Mouse (Mus musculus) lung, postnatal 14 days (tissue): Measurements from ENCODE around the gene Msi1.

Experiments used
- DNase-seq: peaks from one replicate; pipeline ENCODE4 v3.0.0; 2021

Gene Msi1

DNA sequence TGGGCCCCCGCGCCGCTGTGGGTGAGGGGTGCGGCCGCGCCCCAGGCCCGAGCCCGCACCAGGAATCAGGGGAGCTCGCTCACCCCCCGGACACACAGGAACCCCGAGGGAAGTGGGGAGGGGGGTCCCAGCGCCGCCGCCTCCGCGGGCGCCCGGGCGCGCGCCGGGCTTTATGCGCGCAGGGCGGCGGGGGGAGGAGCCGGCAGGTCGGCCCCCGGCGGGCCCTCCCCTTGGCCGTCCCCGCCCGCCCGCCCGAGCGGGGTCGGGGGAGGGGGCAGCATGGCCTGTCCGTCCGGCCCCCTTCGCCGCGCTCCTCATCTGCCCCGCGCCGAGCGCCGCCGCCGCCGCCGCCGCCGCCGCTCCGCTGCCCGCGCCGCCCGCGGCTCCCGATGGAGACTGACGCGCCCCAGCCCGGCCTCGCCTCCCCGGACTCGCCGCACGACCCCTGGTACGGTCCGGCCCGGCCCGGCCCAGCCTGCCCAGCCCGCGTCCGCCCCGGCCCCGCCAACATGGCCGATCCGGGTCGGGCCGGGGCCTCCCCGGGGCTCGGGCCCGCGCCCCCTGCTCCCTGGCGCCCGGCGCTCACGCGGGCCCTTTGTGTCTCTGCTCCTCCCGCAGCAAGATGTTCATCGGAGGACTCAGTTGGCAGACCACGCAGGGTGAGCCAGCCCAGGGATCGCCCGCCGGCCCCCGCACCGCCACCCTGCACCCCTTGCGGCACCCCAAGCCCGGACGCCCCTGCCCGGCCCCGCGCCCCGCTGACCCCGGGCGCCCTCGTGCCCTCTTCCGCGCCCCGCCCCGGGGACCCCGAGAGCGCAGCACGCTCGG, at the start of gene Msi1:
TSS of gene Msi1 (plus strand) at position 241 of the 828 bp plus-strand sequence.
- no peak for DNase-seq

DNA sequence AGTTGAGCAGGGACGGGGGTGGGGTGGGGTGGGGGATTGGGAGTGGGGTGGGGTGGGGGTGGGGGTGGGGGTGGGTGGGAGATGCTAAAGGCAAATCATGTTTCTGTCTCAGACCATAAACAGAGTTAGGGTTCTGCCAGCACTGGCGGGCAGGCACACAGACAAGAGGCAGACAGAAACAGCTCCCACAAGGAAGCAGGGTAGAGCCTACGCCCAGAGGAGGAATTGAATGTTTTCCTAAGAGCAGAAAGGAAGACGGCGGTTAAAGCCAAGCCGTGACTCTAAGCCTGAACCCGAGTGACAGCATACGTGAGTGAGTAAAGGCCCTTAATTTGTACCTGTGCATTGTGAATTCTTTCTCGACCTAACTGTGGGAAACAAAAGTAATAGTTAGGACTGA, 37.5 kb upstream of the Msi1 start:
- DNase-seq, result no peak

DNA sequence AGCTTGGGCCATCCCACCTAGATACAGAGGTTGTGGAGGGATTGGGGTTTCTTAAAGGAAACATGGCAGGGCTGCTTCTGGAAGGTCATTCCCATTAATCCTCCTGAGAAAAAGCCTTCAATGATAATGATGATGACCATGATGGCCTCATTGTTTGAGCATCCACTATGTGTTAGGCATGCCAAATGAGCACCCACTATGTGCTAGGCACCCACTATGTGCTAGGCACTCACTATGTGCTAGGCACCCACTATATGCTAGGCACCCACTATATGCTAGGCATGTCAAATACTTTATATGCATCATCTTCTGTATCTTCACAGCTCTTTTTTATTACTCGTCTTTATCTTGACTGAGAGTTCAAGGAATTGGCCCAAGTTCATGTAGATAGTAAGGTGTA, 36.4 kb upstream of the Msi1 start:
- no peak for DNase-seq

DNA sequence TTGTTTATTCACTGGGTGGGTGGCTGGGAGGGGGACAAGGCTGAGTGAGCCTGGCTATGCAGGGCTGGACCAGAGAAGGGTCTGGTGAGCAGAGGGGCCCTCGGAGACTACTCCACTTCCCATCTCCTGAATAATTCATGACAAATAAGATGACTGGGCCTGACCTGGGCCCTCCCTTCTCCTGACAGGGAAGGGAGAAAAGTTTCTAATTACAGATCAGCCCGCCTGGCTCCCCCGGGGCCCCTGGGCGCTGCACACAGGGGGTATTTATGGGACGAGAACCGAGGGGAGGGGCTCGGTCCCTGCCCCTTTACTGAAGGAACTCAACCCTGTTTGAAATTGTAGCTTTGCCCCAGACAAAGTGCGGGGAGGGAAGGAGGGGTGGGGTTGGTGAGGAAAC, 35.2 kb upstream of the Msi1 start:
- DNase-seq, result no peak

DNA sequence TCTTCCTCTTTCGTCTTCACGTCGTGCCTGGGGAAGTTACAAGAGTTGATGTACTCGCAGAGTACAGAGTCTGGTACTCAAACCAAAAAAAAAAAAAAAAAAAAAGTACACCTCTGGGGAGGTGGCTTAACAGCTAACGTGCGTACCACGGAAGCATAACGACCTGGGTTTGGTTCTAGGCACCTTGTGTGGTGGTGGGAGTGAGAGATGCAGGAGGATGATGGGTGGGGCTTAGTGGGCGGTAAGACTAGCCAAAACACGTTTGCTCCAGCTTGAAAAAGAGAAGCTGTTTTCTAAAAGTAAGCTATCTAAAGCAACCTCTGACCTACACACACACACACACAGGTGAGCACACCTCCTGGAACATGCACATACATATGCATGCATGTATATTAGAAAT, 34.6 kb upstream of the Msi1 start:
- no peak for DNase-seq

DNA sequence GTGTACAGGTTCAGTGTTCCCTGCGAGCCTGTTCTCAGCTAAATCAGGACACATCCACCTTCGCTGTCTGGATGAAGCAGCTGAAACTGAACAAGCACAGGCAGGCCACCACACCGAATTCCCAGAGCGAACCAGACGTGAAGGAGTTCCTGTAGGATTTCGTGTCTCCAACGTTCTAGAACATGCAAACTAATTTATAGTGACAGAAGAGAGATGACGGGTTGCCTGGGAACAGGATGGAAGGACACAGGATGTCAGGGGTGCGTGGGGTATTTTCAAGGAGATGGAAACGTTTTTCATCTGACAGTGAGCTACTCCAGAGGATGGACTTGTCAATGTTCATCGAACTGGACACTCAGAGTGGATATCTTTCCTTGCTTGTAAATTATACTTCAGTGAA, 32.7 kb upstream of the Msi1 start:
- DNase-seq, result no peak

DNA sequence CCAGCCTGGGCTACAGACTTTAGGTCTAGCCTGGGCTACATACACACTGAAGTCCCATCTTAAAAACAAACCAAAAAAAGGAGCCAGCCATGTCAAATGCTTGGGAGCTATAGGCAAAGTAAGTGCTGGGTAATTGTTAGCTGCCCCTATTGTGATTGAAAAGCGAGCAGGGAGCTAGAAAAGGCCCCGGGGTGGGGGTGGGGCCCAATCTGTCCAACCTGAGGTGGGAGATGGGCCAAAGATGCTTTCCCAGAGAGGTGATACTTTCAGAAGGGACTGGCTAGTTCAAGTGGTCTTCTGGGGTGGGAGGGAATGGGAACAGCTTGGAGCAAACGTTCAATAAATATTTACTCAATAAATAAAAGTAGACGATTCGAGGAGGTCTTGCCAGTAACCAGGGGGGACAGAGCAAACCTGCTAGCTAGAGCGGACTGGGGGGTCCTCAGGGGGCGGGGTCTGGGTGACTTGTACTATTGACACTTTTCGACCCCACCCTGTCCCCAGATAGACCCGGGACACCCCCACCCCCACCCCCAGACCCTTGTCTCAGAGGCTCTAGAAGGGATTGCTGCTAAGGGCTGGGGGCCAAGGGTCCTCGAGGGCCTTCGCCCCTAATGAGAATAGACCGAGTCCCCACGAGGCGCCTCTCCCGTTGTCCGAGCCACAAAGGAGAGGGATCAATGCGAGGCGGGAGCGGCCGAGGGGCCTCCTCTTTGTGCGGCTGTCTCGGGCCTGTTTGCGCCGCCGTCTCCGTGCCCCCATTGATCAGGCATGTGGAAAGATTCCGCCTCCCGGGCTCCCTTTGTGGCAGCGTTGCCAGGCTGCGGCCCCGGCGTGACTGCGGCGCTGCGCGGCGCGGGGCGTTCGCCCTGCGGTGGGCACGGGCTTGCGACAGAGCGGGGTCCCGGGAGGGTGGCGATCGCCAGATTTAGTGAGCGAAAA, 31.3 kb upstream of the Msi1 start:
- no peak for DNase-seq

DNA sequence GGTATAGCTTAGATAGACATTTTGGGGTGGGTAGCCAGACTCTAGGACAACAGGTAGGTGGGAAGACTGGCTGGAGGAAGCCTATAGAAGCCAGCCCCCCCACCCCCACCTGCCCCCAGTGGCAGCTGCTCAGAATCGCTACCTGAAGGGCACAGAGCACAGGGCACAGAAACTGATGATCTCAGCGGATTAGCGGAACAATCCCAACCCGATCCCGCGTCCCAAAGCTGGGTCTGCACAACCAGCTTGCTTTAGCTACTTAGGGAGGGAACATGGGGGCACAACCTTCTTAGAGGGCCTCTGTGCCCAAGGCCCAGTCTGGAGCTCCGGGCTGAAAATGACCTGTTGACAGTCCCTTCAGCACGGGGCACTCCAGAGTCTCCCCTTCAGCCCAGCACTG, 27.3 kb upstream of the Msi1 start:
- no peak for DNase-seq

DNA sequence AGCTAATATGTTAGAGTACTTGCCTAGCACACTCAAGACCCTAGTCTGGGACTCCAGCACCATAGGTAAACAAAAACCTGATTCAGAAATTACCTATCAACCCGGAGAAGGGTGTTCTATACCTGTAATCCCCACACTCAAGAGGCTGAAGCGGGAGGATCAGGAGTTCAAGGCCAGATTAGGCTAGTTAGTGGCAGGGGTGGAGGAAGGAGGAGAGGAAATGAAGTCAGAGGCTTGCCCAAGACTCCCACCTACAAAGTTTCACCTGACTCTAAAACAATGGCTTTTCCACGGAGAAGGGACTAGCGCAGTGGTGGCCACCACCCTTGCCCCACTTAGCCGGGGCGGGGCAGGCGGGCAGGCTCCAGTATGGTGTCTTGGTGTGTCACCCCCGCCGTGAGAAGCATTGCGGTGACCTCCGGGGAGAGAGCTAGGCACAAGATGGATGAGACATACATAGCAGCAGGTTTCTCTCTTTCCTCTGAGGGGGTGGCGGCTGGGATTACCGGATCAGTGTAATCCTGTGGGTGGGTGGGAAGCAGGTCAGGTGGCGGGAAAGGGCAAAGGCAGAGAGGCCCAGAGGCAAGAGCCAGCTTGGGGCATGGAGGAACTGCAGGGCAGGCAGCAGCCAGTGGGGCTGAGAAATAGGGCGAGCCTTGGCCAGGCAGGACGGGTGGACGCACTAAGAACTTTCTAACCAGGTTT, 25.8 kb upstream of the Msi1 start:
- no peak for DNase-seq

DNA sequence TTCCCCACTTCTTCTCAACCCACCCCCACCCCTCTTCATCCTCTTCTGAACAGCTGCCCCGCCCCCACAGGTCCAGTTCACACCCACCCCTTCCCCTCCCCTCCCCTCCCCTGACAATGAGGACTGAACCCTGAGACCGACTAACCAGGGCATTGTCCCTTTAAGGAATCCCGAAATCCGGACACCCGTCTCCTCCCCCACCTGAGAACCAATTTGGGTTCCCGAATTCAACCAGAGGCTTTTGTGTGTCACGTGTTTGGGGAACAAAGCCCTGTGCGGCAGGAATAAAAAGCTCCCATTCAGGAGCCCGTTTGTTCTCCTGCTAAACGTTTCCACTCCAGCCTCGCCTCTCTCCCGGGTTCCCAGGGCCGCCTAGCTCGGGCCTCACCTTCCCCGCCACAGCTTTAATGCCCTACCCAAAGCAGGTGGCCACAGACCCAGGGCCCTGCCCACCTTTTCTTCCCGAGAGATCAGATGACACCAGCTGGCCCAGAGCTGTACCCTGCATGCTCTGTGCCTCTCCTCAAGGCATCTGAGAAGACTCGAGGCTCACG, 25.1 kb upstream of the Msi1 start:
- DNase-seq, result no peak

DNA sequence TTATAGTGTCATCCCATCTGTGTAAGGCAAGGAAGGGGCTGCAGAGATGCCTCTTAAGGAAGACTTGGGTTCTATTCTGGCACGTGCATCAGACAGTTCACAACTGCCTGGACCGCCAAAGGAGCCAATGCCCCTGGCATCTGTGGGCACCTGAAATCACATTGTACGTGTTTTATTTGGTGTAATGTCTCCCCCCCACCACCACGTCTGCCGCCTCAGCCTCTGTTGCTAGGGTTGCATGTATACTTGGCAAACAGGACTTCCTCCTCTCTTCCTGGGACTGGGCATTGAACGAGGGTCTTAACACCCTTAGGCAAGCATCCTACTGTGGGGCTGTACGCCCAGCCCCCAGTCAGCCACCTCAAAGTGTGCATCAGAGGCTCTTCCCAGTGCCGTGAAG, 24.2 kb upstream of the Msi1 start:
- DNase-seq, result no peak

DNA sequence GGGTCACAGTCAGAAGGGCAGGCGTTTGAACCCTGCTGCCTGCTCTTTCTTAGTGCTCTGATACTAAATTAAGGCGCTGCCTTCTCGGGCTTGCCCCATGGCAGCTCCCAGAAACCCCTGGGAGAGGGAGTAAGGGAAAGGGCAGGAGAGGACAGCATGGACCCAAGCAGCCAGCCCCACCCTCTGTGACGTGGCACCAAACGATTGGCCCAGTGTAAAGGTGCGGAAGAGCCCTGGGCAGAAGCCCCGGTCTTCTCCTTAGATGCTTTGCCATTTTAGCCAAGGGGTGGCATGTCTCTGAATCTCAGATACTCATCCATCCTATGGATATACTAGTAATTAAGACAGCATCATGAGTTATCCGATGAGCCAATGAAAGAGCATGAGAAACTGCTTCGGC, 21.3 kb upstream of the Msi1 start:
- no peak for DNase-seq

DNA sequence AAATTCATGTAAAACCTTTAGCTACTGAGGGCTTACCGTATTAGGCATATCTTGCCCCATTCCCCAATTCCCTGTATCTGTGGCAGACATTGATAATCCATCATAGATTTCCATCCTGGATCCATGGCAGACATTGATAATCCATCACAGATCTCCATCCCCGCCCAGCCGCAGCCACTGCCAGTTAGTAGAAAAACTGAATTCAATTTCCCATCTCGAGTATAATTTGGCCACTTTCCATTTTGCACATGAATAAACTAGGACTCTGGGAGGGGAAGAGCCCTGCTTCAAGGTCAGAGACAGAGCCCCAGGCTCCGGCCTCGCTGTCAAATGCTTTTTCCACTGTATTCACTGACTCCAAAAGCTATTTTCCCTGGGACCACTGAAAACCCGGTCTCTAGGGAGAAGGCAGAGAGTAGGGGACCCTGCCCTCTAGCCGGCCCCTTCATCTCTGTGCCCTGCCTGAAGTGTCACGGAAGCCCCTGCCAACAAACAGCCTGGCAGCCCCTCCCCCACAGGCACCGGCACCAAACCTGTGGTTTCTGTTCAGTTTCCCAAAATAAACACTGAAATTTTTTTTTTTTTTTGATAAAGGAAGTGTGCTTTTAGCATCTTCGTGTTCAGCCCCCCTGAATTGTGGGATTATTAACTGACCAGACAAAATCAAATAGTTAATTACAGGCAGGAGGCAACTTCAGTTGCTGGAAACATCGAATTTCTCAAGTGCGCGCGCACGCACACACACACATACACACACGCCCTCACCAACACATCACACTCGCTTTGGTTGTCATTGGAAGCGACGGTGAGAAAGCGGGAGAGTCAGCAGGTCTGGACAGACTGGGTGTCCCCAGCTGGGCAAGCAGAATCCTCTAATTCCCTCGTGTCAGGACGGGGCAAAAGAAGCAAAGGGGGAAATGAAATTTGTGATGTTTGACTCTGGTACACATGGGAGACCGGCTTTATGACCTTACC, 14.0 kb upstream of the Msi1 start:
- DNase-seq, result no peak

DNA sequence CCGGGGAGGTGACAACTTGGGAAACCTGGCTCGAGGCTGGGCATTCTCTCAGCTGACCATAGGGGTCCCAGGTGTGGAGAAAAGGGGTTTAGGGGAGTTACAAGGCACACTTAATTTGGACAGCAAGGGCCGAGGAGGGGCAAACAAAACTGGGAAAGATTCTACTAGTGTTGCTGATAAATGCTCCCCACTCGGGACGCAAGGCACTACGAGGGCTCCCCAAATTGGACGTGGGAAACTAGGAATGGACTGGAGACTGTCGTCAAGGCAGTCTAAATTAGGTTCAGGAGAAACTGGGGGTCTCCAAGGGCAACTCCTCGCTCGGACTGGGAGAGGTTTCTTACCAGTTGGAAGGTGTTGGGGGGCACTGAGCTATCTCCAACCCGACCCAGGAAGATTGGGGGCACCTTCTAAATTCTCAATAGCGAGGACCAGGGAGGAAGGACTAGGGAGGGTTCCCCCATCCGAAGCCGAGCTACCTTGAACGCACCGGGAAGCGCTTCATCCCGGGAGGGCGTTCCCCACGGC, 504 bp upstream of the Msi1 start:
- DNase-seq, result no peak

DNA sequence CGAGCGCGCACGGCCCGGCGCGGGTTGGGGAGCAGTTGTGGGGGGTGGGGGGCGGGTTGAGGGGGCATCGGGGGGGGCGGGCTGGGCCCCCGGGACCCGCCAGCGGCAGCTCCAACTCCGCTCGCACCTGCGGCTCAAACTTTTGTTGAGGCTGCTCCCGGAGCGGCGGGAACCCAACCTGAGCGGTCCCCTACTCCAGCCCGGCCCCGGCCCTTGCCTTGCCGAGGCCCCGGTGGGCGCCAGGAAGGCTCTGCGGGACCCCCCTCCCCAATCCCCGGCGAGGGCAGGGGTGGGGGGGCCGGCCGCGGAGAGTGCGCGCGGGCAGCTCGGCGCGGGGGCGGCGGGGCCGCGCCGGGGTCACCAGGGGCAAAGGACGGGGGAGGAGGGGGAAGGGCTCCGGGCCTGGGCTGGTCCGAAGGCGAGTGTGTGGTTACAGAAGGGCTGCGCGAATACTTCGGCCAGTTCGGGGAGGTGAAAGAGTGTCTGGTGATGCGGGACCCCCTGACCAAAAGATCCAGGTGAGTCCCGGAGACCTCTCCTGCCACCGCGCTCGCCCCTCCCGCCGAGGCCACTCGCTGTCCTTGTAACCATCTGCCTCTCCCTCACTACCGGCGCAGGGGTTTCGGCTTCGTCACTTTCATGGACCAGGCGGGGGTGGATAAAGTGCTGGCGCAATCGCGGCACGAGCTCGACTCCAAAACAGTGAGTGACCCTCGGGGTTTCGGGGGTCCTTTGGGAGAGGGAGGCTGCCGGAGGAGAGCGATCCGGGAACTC, 975 bp downstream of the Msi1 start:
- no peak for DNase-seq

DNA sequence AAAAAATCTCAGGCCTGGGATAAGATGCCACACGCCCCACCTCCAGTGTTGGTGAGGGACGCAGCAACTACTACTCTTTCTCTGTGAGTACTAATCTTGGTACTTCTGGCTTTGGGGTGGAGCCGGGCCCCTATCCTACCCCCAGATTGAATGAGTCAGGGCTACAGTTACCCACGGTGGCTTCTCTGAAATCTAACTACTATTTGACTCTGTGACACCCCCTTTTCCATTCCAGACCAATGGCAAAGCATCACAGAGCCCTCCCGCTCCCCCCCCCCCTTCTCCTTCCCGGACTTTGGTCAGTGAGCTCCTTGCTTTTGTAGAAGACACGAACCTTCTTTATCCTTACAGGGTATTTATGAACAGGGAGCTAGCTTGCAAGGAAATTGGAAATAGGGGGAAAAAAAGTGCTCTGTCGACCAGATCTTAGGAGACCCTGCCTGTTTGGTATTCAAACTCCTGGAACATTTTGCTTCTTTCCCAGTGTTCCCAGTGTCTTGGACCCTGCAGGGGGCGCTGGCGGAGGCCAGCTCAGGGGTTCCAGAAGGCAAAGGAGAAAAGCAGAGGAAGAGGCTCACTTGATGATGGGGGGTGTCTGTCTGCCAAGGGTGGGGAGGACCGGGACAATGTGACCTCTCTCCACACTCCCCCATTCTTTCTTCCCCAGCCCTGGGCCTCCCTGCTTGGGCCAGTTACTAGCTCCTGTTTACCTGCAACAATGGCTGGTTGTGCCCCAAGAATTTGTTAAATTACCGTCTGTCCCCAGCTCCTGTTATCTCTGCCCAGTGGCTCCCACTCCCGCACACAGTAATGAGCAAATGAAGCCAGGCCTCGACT, 1.9 kb downstream of the Msi1 start:
- no peak for DNase-seq

DNA sequence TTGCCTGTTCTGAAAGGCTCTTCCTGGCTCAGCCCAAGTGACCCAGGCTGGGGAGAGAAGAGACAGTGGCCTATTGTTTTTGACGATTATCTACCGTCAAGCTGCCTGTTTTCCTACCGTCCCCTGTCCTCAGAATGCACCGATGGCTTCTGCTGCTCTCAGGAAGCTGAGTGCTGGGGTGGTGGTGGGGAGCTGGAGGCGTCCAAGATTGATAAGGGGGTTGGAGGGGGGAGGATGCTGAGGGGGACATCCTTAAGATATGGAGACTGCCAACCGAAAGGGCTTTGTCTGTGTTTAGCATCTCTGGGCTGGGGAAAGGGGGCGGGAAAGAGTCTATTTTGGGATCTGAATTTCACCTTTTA, 2.5 kb downstream of the Msi1 start:
- no peak for DNase-seq

DNA sequence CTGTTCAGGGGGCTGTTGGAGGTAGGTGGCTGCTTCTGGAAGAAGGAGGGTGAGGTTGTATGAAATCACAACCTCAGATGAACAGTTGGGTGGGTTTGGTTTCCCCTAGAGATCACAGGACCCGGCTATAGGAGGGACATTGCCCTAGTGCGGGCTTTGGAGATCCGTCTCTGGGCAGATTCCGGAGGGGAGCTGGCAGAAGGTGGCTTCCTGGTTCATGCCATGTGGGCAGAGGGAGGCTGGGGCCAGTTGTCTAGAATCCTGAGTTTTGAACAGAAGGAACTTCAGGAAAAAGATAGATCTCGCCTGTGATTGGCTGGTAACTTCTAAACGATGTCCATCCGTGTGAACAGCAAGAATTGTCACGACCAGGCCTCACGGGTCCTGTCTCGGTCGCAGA, 3.0 kb downstream of the Msi1 start:
- DNase-seq, result no peak

DNA sequence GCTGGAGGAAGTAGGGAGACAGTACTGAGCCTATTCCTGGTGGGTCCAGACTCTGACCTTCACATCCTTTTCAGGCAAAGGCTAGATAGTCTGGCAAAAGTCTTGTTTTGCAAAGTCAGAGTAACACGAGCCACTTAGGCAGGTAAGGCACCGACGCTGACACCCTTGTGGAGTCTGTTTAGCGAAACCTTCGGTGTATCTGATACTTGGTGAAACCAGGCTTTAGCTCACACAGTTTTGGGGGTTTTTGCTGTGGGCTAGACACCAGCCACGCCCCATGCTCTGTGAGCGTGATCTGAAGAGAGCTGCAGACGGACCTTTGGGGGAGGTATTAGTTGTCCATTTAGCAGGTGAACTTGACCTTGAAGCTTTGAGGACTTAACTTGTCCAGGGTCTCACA, 3.8 kb downstream of the Msi1 start:
- no peak for DNase-seq

DNA sequence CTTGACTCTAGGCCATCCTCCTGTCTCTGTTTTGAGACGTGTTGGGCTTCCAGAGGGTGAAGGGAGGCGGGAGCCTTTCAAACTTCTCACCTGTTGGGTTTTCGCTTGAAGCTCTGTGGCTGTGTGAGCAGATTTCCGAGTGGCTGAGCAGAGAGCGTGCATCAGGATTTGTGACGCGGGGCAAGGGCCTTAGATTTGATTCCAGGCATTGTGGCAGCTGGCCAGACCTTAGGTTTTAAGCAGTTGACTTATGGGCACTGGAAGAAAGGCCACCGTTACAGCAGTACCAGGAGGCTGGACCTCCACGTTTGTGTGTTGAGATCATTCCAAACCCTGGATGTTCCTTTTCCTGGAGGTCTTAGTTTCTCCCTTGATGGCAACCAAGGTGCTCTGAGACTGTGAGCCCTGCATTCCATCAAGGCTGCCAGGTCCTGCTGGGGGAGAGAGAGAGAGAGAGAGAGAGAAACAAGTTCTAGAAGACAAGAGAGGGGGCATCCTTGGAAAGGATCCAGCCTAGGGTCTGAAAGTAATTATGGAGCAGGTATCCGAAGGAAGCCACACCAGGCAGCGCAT, 5.0 kb downstream of the Msi1 start:
- DNase-seq, result no peak
